Mouse (Mus musculus) midbrain, embryonic 14.5 days (tissue): ENCODE results near the gene Rxfp4. TPM values are rescaled to one million over a fixed set of nuclear protein-coding genes. Genes with fewer than 3 reads are reported as not detected.

Experiments used
- ATAC-seq: fragments of 200-750 bp; cut with Nextera tagmentation; 2 replicates; pipeline ENCODE4 v1.8.0; 2017; ENCODE audit warnings: moderate number of reproducible peaks, moderate library complexity; ENCODE audit not compliant: low FRiP score, low TSS enrichment
- DNase-seq: peaks from one replicate; pipeline ENCODE4 v3.0.0-alpha.2; 2015
- H3K27ac ChIP-seq: fragments of 300-500 bp; sonication (generic); replicated peaks from 2 replicates; pipeline ENCODE4 v1.5.1; 2014; ENCODE audit warnings: mild to moderate bottlenecking, low read depth, low read length, moderate library complexity
- H3K27me3 ChIP-seq: fragments of 300-500 bp; sonication (generic); 2 replicates; pipeline ENCODE4 v1.6.1; 2014; ENCODE audit warnings: low read length, control low read depth, mixed read lengths; ENCODE audit not compliant: control insufficient read depth, insufficient read depth
- H3K36me3 ChIP-seq: fragments of 300-500 bp; sonication (generic); 2 replicates; pipeline ENCODE4 v1.6.1; 2014; ENCODE audit warnings: low read length, control low read depth; ENCODE audit not compliant: control insufficient read depth, insufficient read depth
- H3K4me1 ChIP-seq: fragments of 300-500 bp; sonication (generic); 2 replicates; pipeline ENCODE4 v1.6.1; 2014; ENCODE audit warnings: mild to moderate bottlenecking, antibody characterized with exemption, low read length, control low read depth; ENCODE audit not compliant: control insufficient read depth, insufficient read depth
- H3K4me2 ChIP-seq: fragments of 300-500 bp; sonication (generic); 2 replicates; pipeline ENCODE4 v1.6.1; 2014; ENCODE audit warnings: mild to moderate bottlenecking, low read length, moderate library complexity
- H3K4me3 ChIP-seq: fragments of 300-500 bp; sonication (generic); replicated peaks from 2 replicates; pipeline ENCODE4 v1.5.1; 2014; ENCODE audit warnings: low read depth, low read length
- H3K9ac ChIP-seq: fragments of 300-500 bp; sonication (generic); replicated peaks from 2 replicates; pipeline ENCODE4 v1.6.1; 2014; ENCODE audit warnings: mild to moderate bottlenecking, low read length, moderate library complexity
- H3K9me3 ChIP-seq: fragments of 300-500 bp; sonication (generic); 2 replicates; pipeline ENCODE4 v1.6.1; 2016; ENCODE audit warnings: low read length, control low read depth, mixed read lengths; ENCODE audit not compliant: control insufficient read depth
- WGBS: fragments of 180-500 bp; shearing (Covaris S2); extraction: QIAGEN DNeasy Blood & Tissue Kit; methylation state at CpG from one replicate; pipeline ENCODE4 v1.1.7; 2014; 5-methylcytosine and 5-hydroxymethylcytosine counted together
- polyA plus RNA-seq: library from polyadenylated mRNA; unstranded; fragments of >200 nt; fragmentation: Nextera tagmentation; extraction: Ambion mirVana; gene quantifications from 2 replicates; pipeline ENCODE4 v1.2.1, GENCODE M21; 2014

Gene Rxfp4
- polyA plus RNA-seq, 1 experiment from 2014 or later = not detected

GRCm38 (mm10) chr3:88622113-88622940 lies 30.6 kb downstream of the Rxfp4 start:
- DNase-seq (peak; percentile 65), ATAC-seq (no peak)
- Histone ChIP-seq H3K9ac (peak overlapping the region; percentile 98), H3K36me3 (peaks cover 16% of the 10 kb centered on the region; the same call in 1 of the 2 replicates), H3K4me3 (peak overlapping the region; percentile 92), H3K27me3 (no peaks in the 10 kb centered on the region), H3K9me3 (no peaks in the 10 kb centered on the region), H3K27ac (peak overlapping the region; percentile 95), H3K4me1 (peaks cover 29% of the 10 kb centered on the region), H3K4me2 (peak overlapping the region; percentile 99)
- WGBS = under 1% methylated on average over 24 of the region's 24 CpGs

- Histone ChIP-seq H3K36me3 (peaks cover 15% of the 10 kb centered on the region; the same call in 1 of the 2 replicates), H3K4me3 (peak overlapping the region; percentile 92), H3K4me1 (peaks cover 24% of the 10 kb centered on the region), H3K27ac (peak overlapping the region; percentile 95), H3K27me3 (no peaks in the 10 kb centered on the region), H3K9me3 (no peaks in the 10 kb centered on the region), H3K9ac (peak overlapping the region; percentile 98), H3K4me2 (peak overlapping the region; percentile 99)
- ATAC-seq = peak; percentile 3; the same call in 1 of the 2 replicates
- peak; percentile 73 for DNase-seq
- under 1% methylated on average over 36 of the region's 36 CpGs for WGBS
Measured at GRCm38 (mm10) chr3:88621537-88622112, 31.3 kb downstream of the Rxfp4 start.

- peaks cover 9% of the 10 kb centered on the region; the same call in 1 of the 2 replicates for H3K36me3 ChIP-seq
- peak overlapping the region; percentile 95 for H3K27ac ChIP-seq
- H3K4me3 ChIP-seq = peak overlapping the region; percentile 92
- WGBS = under 1% methylated on average over 62 of the region's 64 CpGs
- ATAC-seq (peak; percentile 62), DNase-seq (peak; percentile 79)
- peak overlapping the region; percentile 99 for H3K4me2 ChIP-seq
- no peaks in the 10 kb centered on the region for H3K9me3 ChIP-seq
- peak overlapping the region; percentile 98 for H3K9ac ChIP-seq
- H3K27me3 ChIP-seq = no peaks in the 10 kb centered on the region
- H3K4me1 ChIP-seq = peaks cover 23% of the 10 kb centered on the region
Measured at GRCm38 (mm10) chr3:88620992-88621536, 31.9 kb downstream of the Rxfp4 start.

GRCm38 (mm10) chr3:88620146-88620991 lies 32.6 kb downstream of the Rxfp4 start:
- no peak for DNase-seq
- Histone ChIP-seq H3K27me3 (no peaks in the 10 kb centered on the region), H3K9me3 (no peaks in the 10 kb centered on the region), H3K4me1 (peaks cover 22% of the 10 kb centered on the region), H3K4me2 (peak overlapping the region; percentile 99), H3K36me3 (peaks cover 6% of the 10 kb centered on the region; the same call in 1 of the 2 replicates), H3K9ac (peak overlapping the region; percentile 98), H3K4me3 (peak overlapping the region; percentile 92), H3K27ac (peak overlapping the region; percentile 95)
- 15% methylated on average over 15 of the region's 15 CpGs for WGBS
- 0 out of 2 replicates have a peak, but pooled peaks have one; percentile 1 for ATAC-seq

- 33% methylated on average over 9 of the region's 9 CpGs for WGBS
- ATAC-seq (no peak), DNase-seq (no peak)
Measured at GRCm38 (mm10) chr3:88619113-88620097, 33.5 kb downstream of the Rxfp4 start.

GRCm38 (mm10) chr3:88618074-88618871 lies 34.7 kb downstream of the Rxfp4 start:
- Histone ChIP-seq H3K27me3 (no peaks in the 10 kb centered on the region), H3K9ac (no peak overlapping the region), H3K36me3 (no peaks in the 10 kb centered on the region), H3K4me1 (peaks cover 10% of the 10 kb centered on the region; the same call in 1 of the 2 replicates), H3K27ac (no peak overlapping the region), H3K4me3 (no peak overlapping the region), H3K9me3 (no peaks in the 10 kb centered on the region), H3K4me2 (no peak overlapping the region)
- WGBS = 70% methylated on average over 8 of the region's 8 CpGs
- ATAC-seq (no peak), DNase-seq (no peak)

More at GRCm38 (mm10) chr3:88619113-88620097, 33.5 kb downstream of the Rxfp4 start:
- no peak overlapping the region for H3K27ac ChIP-seq
- H3K4me3 ChIP-seq = no peak overlapping the region
- H3K9me3 ChIP-seq = no peaks in the 10 kb centered on the region
- H3K9ac ChIP-seq = no peak overlapping the region
- H3K4me2 ChIP-seq = no peak overlapping the region
- H3K4me1 ChIP-seq = peaks cover 13% of the 10 kb centered on the region
- no peaks in the 10 kb centered on the region for H3K36me3 ChIP-seq
- no peaks in the 10 kb centered on the region for H3K27me3 ChIP-seq

- no peak overlapping the region for H3K4me2 ChIP-seq
- no peaks in the 10 kb centered on the region for H3K9me3 ChIP-seq
- no peaks in the 10 kb centered on the region for H3K36me3 ChIP-seq
- no peak overlapping the region for H3K9ac ChIP-seq
- no peak overlapping the region for H3K27ac ChIP-seq
- no peak for DNase-seq
- 78% methylated on average over 3 of the region's 3 CpGs for WGBS
- no peak overlapping the region for H3K4me3 ChIP-seq
- H3K4me1 ChIP-seq = peaks cover 10% of the 10 kb centered on the region; the same call in 1 of the 2 replicates
- no peaks in the 10 kb centered on the region for H3K27me3 ChIP-seq
- no peak for ATAC-seq
Measured at GRCm38 (mm10) chr3:88616951-88617500, 35.9 kb downstream of the Rxfp4 start.
